In the genomic region with DNA sequence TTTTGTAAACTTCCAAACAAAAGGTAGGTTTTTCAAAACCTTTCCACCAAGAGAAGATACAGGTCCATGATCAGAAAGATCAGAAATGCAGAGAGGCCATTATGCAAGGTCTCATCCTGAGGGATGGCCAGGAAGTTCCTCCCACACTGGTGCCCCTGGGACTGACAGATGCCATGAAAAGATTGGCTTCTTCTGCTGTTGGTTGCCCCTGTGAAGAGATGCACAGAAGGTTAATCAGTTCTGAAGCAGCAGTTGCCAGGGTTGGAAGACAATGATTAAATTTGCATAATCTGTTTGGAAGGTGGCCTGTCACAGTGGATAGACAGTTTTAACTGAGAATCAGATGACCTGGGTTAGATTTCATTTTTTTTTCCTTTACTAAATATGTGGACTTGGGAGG, we compare ENCODE assay signal across 22 mouse cellular contexts.
A peak's percentile ranks its signal among the peaks of the same experiment; 100 is the strongest.
DNase-seq lines count a peak whose midpoint lies in the region; ATAC-seq and TF ChIP-seq lines count a peak whose summit lies in the region.
"Had no signal": no experiment of that assay in that cellular context is flagged by ENCODE, and none has a peak within 500 bp of the region (broad histone marks: within the 10 kb centered on the region; RNA-seq: fewer than 3 reads in every experiment).

No protein-coding gene starts in this region.

- H3K9ac ChIP-seq in hindbrain, postnatal 0 days (replicated peaks; ENCODE audit: low read length), result no peak overlapping the region
- H3K9ac ChIP-seq in hindbrain, embryonic 12.5 days, result no peak overlapping the region
- H3K9ac ChIP-seq in midbrain, embryonic 11.5 days (ENCODE audit: low read length), result no peak overlapping the region
- H3K9ac ChIP-seq in midbrain, embryonic 15.5 days, result no peak overlapping the region
- H3K9ac ChIP-seq: embryonic facial prominence, embryonic 15.5 days; forebrain, embryonic 12.5 days; limb, embryonic 15.5 days; liver, embryonic 15.5 days; lung, embryonic 14.5 days had no signal

- no peaks in the 10 kb centered on the region for H3K36me3 ChIP-seq in hindbrain, postnatal 0 days (ENCODE audit: insufficient read depth, low read length)
- H3K36me3 ChIP-seq in hindbrain, embryonic 12.5 days, result no peaks in the 10 kb centered on the region
- H3K36me3 ChIP-seq in midbrain, embryonic 11.5 days (ENCODE audit: control insufficient read depth, insufficient read depth, low read length), result no peaks in the 10 kb centered on the region
- H3K36me3 ChIP-seq in midbrain, embryonic 15.5 days (replicated peaks), result no peaks in the 10 kb centered on the region
- H3K36me3 ChIP-seq: embryonic facial prominence, embryonic 10.5 days; embryonic facial prominence, embryonic 15.5 days; forebrain, embryonic 12.5 days; G1E; limb, embryonic 10.5 days; limb, embryonic 15.5 days; liver, embryonic 15.5 days had no signal

- no peak overlapping the region for H3K27ac ChIP-seq in hindbrain, postnatal 0 days
- H3K27ac ChIP-seq in hindbrain, embryonic 12.5 days, result no peak overlapping the region
- H3K27ac ChIP-seq in midbrain, embryonic 11.5 days (ENCODE audit: low read depth, low read length), result no peak overlapping the region
- H3K27ac ChIP-seq in midbrain, embryonic 15.5 days, result no peak overlapping the region
- H3K27ac ChIP-seq: embryonic facial prominence, embryonic 10.5 days; embryonic facial prominence, embryonic 15.5 days; forebrain, embryonic 12.5 days; limb, embryonic 10.5 days; limb, embryonic 15.5 days; liver, embryonic 15.5 days had no signal

- no peak overlapping the region for H3K4me2 ChIP-seq in hindbrain, postnatal 0 days (ENCODE audit: low read depth, low read length)
- no peak overlapping the region for H3K4me2 ChIP-seq in hindbrain, embryonic 12.5 days (replicated peaks)
- no peak overlapping the region for H3K4me2 ChIP-seq in midbrain, embryonic 11.5 days
- no peak overlapping the region for H3K4me2 ChIP-seq in midbrain, embryonic 15.5 days
- H3K4me2 ChIP-seq: embryonic facial prominence, embryonic 15.5 days; forebrain, embryonic 12.5 days; limb, embryonic 15.5 days; liver, embryonic 15.5 days; lung, embryonic 14.5 days had no signal

- ATAC-seq in hindbrain, postnatal 0 days, result peak; percentile 83
- ATAC-seq in hindbrain, embryonic 12.5 days (ENCODE audit: low FRiP score), result no peak
- ATAC-seq in midbrain, embryonic 11.5 days (ENCODE audit: low FRiP score), result peak; percentile 73
- no peak for ATAC-seq in midbrain, embryonic 15.5 days (replicated peaks)
- ATAC-seq: intestine, postnatal 0 days had no signal

- DNase-seq in cerebellum, postnatal 14 days, result peak; percentile 73 to 75
- DNase-seq in cerebellum, adult 9-10 months, result no peak
- DNase-seq in hindbrain, postnatal 0 days (ENCODE audit: low spot score), result peak; percentile 78
- DNase-seq in midbrain, embryonic 11.5 days (ENCODE audit: low spot score, missing footprints), result no peak
- DNase-seq in retina, postnatal 1 day, result peak; percentile 52
- DNase-seq: adrenal gland, adult 8-10 months; cerebellum, adult 11 months; gastrocnemius, postnatal 14 days; kidney, postnatal 4 days; lung, embryonic 14.5 days; lung, postnatal 14 days; thymus, postnatal 4 days had no signal

- no peaks in the 10 kb centered on the region for H3K9me3 ChIP-seq in hindbrain, postnatal 0 days (ENCODE audit: low read length)
- no peaks in the 10 kb centered on the region for H3K9me3 ChIP-seq in hindbrain, embryonic 12.5 days (replicated peaks)
- no peaks in the 10 kb centered on the region for H3K9me3 ChIP-seq in midbrain, embryonic 11.5 days (ENCODE audit: control insufficient read depth, low read length)
- H3K9me3 ChIP-seq in midbrain, embryonic 15.5 days, result no peaks in the 10 kb centered on the region
- H3K9me3 ChIP-seq: embryonic facial prominence, embryonic 10.5 days; embryonic facial prominence, embryonic 15.5 days; forebrain, embryonic 12.5 days; limb, embryonic 10.5 days; limb, embryonic 15.5 days; liver, embryonic 15.5 days had no signal

- no peaks in the 10 kb centered on the region for H3K27me3 ChIP-seq in hindbrain, postnatal 0 days (ENCODE audit: insufficient read depth, low read length)
- no peaks in the 10 kb centered on the region for H3K27me3 ChIP-seq in hindbrain, embryonic 12.5 days
- H3K27me3 ChIP-seq in midbrain, embryonic 11.5 days (ENCODE audit: control insufficient read depth, insufficient read depth, low read length), result no peaks in the 10 kb centered on the region
- H3K27me3 ChIP-seq in midbrain, embryonic 15.5 days (replicated peaks), result no peaks in the 10 kb centered on the region
- H3K27me3 ChIP-seq: embryonic facial prominence, embryonic 15.5 days; forebrain, embryonic 12.5 days; limb, embryonic 15.5 days; liver, embryonic 15.5 days had no signal

- no peak for TF ChIP-seq CTCF in hindbrain, postnatal 0 days (IDR thresholded peaks at IDR 0.05; ENCODE audit: low read depth)

- H3K4me3 ChIP-seq in hindbrain, postnatal 0 days (ENCODE audit: low read length), result no peak overlapping the region
- H3K4me3 ChIP-seq in hindbrain, embryonic 12.5 days, result no peak overlapping the region
- no peak overlapping the region for H3K4me3 ChIP-seq in midbrain, embryonic 11.5 days (ENCODE audit: low read depth, low read length)
- H3K4me3 ChIP-seq in midbrain, embryonic 15.5 days, result no peak overlapping the region
- H3K4me3 ChIP-seq: embryonic facial prominence, embryonic 10.5 days; embryonic facial prominence, embryonic 15.5 days; forebrain, embryonic 12.5 days; limb, embryonic 10.5 days; limb, embryonic 15.5 days; liver, embryonic 15.5 days had no signal

- no peaks in the 10 kb centered on the region for H3K4me1 ChIP-seq in hindbrain, postnatal 0 days (ENCODE audit: insufficient read depth, low read length)
- peaks cover 2% of the 10 kb centered on the region; the same call in 1 of the 2 replicates for H3K4me1 ChIP-seq in hindbrain, embryonic 12.5 days
- no peaks in the 10 kb centered on the region for H3K4me1 ChIP-seq in midbrain, embryonic 11.5 days (ENCODE audit: control insufficient read depth, insufficient read depth, low read length)
- H3K4me1 ChIP-seq in midbrain, embryonic 15.5 days, result peaks cover 4% of the 10 kb centered on the region; the same call in 1 of the 2 replicates
- H3K4me1 ChIP-seq: embryonic facial prominence, embryonic 10.5 days; embryonic facial prominence, embryonic 15.5 days; limb, embryonic 15.5 days; liver, embryonic 15.5 days had no signal

Comparison
In these comparisons a context has a peak if more than half of its experiments do, and no peak if none do; other contexts are left out.
1. DNase-seq: peak in cerebellum, postnatal 14 days (2 of 2), hindbrain, postnatal 0 days (single experiment) and retina, postnatal 1 day (single experiment); none in cerebellum, adult 9-10 months (single experiment) and midbrain, embryonic 11.5 days (single experiment).
2. ATAC-seq: peak in hindbrain, postnatal 0 days (single experiment) and midbrain, embryonic 11.5 days (single experiment); none in hindbrain, embryonic 12.5 days (single experiment) and midbrain, embryonic 15.5 days (single experiment).